Mouse (Mus musculus) erythroblast, embryonic 14.5 days (primary cell): ENCODE measurements around the gene Fam20a.

ENCODE experiments used
- GATA1 ChIP-seq: IDR thresholded peaks from 2 replicates; pipeline ENCODE4 v1.6.1; 2012; ENCODE audit warnings: low read length, inconsistent platforms, mixed read lengths
- TAL1 ChIP-seq: IDR thresholded peaks from 3 replicates; pipeline ENCODE4 v1.6.1; 2012; ENCODE audit warnings: low read length, inconsistent platforms, mixed read lengths

DNA sequence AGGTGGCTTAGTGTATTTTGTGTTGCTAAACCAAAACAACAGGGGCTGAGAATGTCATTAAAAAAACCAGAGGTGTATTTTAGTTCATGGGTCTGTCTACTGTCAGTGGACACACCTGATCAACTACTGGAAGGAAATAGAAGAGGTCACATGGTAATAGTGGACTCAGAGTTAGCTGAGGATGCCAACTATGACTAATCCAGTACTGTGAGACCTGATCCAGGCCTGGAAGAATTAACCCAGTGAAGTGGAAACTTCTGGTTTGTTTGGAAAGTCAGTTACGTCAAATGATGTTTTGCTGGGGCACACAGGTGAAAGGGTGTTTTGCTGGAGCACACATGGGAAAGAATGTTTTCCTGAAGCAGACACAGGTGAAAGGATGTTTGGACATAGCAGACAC, 12.3 kb upstream of the Fam20a start:
- no peak for TF ChIP-seq TAL1
- no peak for TF ChIP-seq GATA1
